Mouse (Mus musculus) hindbrain, embryonic 13.5 days (tissue): Measurements from ENCODE around the gene Hlx. TPM values are rescaled to one million over a fixed set of nuclear protein-coding genes. Genes with fewer than 3 reads are reported as not detected.

ENCODE experiments used
- ATAC-seq: fragments of 200-750 bp; cut with Nextera tagmentation; 2 replicates; pipeline ENCODE4 v1.8.0; 2017; ENCODE audit warnings: moderate TSS enrichment; ENCODE audit not compliant: low FRiP score
- H3K27ac ChIP-seq: fragments of 300-500 bp; sonication (generic); 2 replicates; pipeline ENCODE4 v1.5.1; 2015; ENCODE audit warnings: inconsistent platforms, mild to moderate bottlenecking, moderate library complexity
- H3K27me3 ChIP-seq: fragments of 300-500 bp; sonication (generic); 2 replicates; pipeline ENCODE4 v1.6.1; 2015; ENCODE audit warnings: mild to moderate bottlenecking, inconsistent platforms
- H3K36me3 ChIP-seq: fragments of 300-500 bp; sonication (generic); 2 replicates; pipeline ENCODE4 v1.6.1; 2015; ENCODE audit warnings: mild to moderate bottlenecking, inconsistent platforms
- H3K4me1 ChIP-seq: fragments of 300-500 bp; sonication (generic); replicated peaks from 2 replicates; pipeline ENCODE4 v1.6.1; 2015; ENCODE audit warnings: inconsistent platforms
- H3K4me2 ChIP-seq: fragments of 300-500 bp; sonication (generic); 2 replicates; pipeline ENCODE4 v1.6.1; 2015; ENCODE audit warnings: inconsistent platforms, mild to moderate bottlenecking, moderate library complexity
- H3K4me3 ChIP-seq: fragments of 300-500 bp; sonication (generic); 2 replicates; pipeline ENCODE4 v1.5.1; 2015; ENCODE audit warnings: mild to moderate bottlenecking, inconsistent platforms
- H3K9ac ChIP-seq: fragments of 300-500 bp; sonication (generic); 2 replicates; pipeline ENCODE4 v1.6.1; 2015; ENCODE audit warnings: mild to moderate bottlenecking, inconsistent platforms
- H3K9me3 ChIP-seq: fragments of 300-500 bp; sonication (generic); 2 replicates; pipeline ENCODE4 v1.6.1; 2016; ENCODE audit warnings: inconsistent platforms
- WGBS: fragments of 180-500 bp; shearing (Covaris S2); methylation state at CpG from one replicate; pipeline ENCODE4 v1.1.7; 2015; 5-methylcytosine and 5-hydroxymethylcytosine counted together
- polyA plus RNA-seq: library from polyadenylated mRNA; unstranded; fragments of >200 nt; fragmentation: Nextera tagmentation; extraction: Ambion mirVana; gene quantifications from 2 replicates; pipeline ENCODE4 v1.2.1, GENCODE M21; 2015

Gene Hlx
- polyA plus RNA-seq, 1 experiment from 2014 or later: 2.9 TPM

DNA sequence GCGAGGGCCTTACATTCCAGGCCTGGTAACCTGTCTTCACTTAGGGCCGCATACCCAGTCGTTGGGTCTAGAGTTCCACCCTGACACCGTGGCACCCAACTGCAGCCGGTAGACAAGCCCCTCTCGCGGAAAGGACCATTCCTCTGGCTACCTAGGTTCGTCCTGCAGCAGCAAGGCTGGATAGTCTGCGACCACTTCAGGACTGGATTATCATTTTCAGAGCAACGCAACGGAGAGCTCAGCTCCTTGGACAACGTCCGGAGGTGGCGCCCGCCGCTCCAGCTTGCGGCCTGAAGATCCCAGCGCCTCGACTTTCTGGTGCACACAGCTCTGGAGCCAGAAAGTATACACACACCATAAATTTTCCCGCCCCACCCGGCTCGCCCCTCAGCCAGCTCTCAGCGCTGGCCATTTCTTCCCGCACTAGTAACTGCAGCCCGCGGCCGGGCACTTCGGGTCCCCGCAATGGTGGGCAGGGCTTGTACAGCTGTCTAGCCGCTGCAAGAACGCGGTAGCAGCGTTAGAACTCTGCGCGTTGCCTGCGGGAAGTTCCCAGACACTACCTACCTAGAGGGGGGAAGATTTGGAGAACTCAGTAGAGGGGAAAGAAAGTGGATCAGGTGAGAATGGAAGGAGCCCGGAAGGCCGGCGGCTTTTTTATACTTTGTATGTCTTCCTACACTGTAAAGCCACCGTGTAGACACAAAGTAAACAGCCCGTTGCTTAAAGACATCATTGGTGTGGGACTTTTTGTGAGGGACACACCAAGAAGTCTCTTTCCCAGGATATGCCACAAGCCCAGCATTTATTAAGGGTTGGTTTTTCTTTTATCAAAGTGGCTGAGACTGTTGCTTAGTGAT lies 13.9 kb downstream of the Hlx start:
- no peaks in the 10 kb centered on the region for H3K9me3 ChIP-seq
- no peak overlapping the region for H3K4me2 ChIP-seq
- H3K4me1 ChIP-seq: no peaks in the 10 kb centered on the region
- no peaks in the 10 kb centered on the region for H3K36me3 ChIP-seq
- H3K27me3 ChIP-seq: peaks cover 100% of the 10 kb centered on the region
- H3K9ac ChIP-seq: no peak overlapping the region
- no peak overlapping the region for H3K27ac ChIP-seq
- under 1% methylated on average over 41 of the region's 41 CpGs for WGBS
- ATAC-seq: no peak
- H3K4me3 ChIP-seq: peak overlapping the region; percentile 2; the same call in 1 of the 2 replicates

DNA sequence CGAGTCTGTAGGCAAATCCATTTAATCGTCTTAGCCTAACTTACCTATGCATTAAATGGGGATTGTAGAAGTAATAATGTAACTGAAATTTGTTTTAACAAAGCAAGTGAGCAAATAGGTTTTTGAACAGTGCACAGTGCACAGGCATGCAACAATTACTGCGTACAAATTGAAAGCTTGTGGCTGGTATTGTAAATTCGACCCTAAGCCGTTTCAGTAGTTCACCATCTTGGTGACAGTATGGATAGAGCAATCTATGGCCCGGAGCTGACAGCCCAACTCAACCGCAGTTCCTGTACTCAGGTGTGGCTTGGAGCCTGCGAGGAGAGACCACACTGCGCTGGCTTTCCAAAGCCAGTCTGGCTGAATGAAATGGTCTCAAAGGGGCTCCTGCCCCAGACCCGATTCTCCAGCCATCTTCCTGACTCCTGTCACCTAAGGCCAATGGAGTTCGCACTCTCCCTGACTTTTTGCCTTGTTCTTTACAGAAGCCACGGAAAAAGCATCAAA lies 14.7 kb downstream of the Hlx start:
- H3K36me3 ChIP-seq: no peaks in the 10 kb centered on the region
- H3K4me3 ChIP-seq: no peak overlapping the region
- H3K4me2 ChIP-seq: no peak overlapping the region
- no peak for ATAC-seq
- under 1% methylated on average over 12 of the region's 12 CpGs for WGBS
- H3K9me3 ChIP-seq: no peaks in the 10 kb centered on the region
- no peaks in the 10 kb centered on the region for H3K4me1 ChIP-seq
- no peak overlapping the region for H3K9ac ChIP-seq
- H3K27me3 ChIP-seq: peaks cover 100% of the 10 kb centered on the region
- H3K27ac ChIP-seq: no peak overlapping the region

DNA sequence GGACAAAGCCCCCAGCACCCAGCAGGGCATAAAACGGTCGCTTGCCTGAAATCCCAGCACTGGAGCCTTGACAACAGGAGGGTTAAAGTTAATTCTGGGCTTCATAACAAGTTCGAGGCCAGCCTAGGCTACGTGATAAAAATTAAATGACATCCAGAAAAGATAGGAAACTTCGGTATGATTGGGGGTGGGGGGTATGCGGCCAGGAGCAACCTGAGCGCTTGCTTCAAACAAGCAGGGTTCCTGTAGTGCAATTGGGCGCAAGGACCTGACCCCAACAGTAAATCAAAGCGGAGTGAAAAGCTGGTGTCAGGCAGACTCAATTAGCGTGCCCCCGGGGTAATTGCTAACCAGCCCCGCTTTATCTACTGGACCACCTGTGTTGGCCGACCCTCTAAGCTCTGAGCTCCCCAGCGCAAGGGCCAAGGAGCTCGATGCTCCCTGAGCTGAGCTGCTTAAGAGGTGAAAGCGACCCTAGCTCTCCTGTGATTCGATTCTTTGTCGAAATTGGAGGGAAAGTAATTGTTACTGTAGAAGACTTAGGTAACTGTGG lies 15.3 kb downstream of the Hlx start:
- WGBS: under 1% methylated on average over 18 of the region's 18 CpGs
- no peak overlapping the region for H3K27ac ChIP-seq
- no peaks in the 10 kb centered on the region for H3K36me3 ChIP-seq
- H3K4me3 ChIP-seq: no peak overlapping the region
- no peaks in the 10 kb centered on the region for H3K9me3 ChIP-seq
- H3K9ac ChIP-seq: no peak overlapping the region
- no peak for ATAC-seq
- peaks cover 100% of the 10 kb centered on the region for H3K27me3 ChIP-seq
- no peaks in the 10 kb centered on the region for H3K4me1 ChIP-seq
- H3K4me2 ChIP-seq: no peak overlapping the region

DNA sequence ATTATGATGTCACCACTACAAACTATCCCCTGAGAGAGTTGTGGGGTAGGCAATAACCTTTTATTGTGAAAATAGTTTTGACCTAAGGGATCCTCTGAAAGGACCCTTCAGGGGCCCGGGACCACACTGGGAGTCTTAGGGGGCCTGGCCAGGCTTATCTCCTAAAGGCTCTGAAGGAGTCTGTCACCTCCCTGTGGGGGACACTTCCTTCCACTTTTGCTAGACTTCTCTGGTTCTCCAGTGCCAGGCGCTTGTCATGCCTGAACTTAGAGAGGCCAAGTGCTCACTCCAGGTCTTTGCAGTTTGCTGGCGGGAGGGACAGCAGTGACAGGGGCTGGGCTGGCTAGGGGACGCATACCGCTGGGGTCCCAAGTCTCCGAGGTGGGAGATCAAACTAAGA lies 16.3 kb downstream of the Hlx start:
- H3K4me2 ChIP-seq: no peak overlapping the region
- no peaks in the 10 kb centered on the region for H3K36me3 ChIP-seq
- 3% methylated on average over 6 of the region's 6 CpGs for WGBS
- no peak overlapping the region for H3K27ac ChIP-seq
- no peaks in the 10 kb centered on the region for H3K9me3 ChIP-seq
- H3K4me1 ChIP-seq: no peaks in the 10 kb centered on the region
- ATAC-seq: no peak
- H3K9ac ChIP-seq: no peak overlapping the region
- peaks cover 96% of the 10 kb centered on the region for H3K27me3 ChIP-seq
- no peak overlapping the region for H3K4me3 ChIP-seq

DNA sequence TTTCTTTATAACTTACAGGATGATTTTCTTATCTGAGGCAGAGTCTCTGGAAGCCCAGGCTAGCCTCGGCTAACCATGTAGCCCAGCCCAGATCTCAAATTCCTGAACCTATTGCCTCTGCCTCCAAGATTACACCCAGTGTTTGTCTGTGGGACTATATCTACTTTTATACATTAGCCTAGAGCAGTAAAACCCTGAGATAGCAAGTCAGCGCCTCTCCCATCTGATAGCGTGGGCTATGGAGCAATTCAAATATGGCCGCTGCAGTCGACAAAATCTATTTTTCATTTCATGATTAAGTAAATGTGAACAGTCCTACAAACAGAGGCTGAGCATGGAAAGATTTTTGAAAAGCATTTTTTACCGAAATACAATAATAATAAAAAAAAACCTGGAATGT lies 16.7 kb downstream of the Hlx start:
- H3K4me3 ChIP-seq: no peak overlapping the region
- ATAC-seq: no peak
- no peaks in the 10 kb centered on the region for H3K4me1 ChIP-seq

DNA sequence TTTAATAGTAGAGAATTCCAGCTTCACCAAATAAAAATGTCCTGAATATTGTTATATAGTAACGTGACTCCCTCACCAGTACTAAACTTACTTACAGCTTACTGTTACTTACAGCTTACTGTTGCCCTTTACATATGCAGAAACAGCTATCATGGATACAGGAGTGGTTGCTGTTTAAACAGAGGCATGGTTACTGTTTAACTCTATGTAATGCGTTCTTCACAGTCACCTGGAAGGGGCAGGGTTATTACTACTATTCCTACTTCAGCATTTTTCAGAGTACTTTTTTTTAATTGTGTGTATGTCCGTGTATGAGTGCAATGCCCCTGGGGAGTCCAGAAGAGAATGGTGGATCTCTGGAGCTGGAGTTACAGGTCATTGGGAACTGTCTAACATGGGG lies 17.9 kb downstream of the Hlx start:
- H3K4me1 ChIP-seq: no peaks in the 10 kb centered on the region
- WGBS: 19% methylated on average over 3 of the region's 3 CpGs
- H3K9me3 ChIP-seq: no peaks in the 10 kb centered on the region
- no peak overlapping the region for H3K27ac ChIP-seq
- no peak for ATAC-seq
- no peak overlapping the region for H3K4me2 ChIP-seq
- H3K9ac ChIP-seq: no peak overlapping the region
- peaks cover 83% of the 10 kb centered on the region for H3K27me3 ChIP-seq
- H3K36me3 ChIP-seq: no peaks in the 10 kb centered on the region
- no peak overlapping the region for H3K4me3 ChIP-seq

More for the DNA sequence above, 16.7 kb downstream of the Hlx start:
- Histone ChIP-seq H3K36me3 (no peaks in the 10 kb centered on the region), H3K9me3 (no peaks in the 10 kb centered on the region), H3K27me3 (peaks cover 91% of the 10 kb centered on the region), H3K27ac (no peak overlapping the region), H3K4me2 (no peak overlapping the region), H3K9ac (no peak overlapping the region)
- WGBS: 30% methylated on average over 6 of the region's 6 CpGs

DNA sequence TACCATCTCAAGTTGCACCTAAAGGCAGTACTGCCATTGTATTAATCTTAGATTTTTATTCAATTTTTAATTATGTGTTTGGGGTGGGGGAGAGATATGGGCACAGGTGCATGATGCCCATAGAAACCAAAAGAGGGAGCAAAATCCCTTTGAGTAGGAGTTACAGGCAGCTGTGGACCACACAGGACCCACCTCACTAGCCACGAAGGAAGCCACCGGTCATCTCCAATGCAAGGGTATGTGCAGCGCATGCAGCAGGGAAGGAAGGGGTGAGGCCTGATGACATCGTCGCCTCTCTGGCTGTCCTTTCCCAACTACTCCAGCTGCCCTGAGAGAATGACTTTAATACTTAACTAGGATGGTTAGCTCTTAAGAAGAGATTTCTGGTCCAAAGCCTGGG lies 18.7 kb downstream of the Hlx start:
- WGBS: 61% methylated on average over 5 of the region's 5 CpGs
- peaks cover 80% of the 10 kb centered on the region for H3K27me3 ChIP-seq
- H3K4me1 ChIP-seq: peaks cover 2% of the 10 kb centered on the region; the same call in 1 of the 2 replicates
- no peak overlapping the region for H3K9ac ChIP-seq
- H3K27ac ChIP-seq: no peak overlapping the region
- ATAC-seq: no peak
- H3K36me3 ChIP-seq: no peaks in the 10 kb centered on the region
- H3K9me3 ChIP-seq: no peaks in the 10 kb centered on the region
- no peak overlapping the region for H3K4me2 ChIP-seq
- no peak overlapping the region for H3K4me3 ChIP-seq

DNA sequence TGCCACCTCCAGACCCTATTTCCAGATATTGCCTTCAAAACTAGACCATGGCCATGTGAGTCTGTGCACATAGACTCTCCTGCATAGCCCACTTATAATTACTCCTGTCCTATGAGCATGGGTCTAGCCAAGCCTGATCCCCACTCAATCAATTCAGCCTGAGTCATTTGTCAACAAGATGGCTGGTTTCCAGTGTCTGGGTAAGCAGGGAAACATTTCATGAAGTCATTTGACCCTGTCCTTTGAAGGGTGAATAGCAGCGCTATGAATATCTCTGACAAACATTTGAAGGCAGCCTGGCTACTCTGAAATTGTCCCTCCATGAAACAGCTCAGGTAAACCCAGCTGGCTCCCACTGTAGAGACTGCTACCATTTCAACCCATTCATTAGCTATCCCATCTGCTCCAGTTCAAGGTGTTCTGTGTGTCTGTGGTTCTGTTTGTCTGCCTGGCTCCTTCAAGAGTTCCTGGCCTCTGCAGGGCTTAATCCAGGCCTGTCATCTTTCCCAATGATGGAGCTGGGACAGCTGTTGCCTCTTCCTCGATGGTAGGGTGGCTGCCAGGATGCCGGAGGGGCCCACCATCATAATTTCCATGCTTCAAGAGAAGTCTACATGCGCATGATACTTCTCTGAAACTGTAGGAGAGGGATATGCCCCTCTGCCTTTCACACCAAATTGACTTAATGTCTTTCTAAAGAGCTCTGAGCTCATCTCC lies 24.7 kb downstream of the Hlx start:
- Histone ChIP-seq H3K9ac (no peak overlapping the region), H3K9me3 (no peaks in the 10 kb centered on the region), H3K4me2 (no peak overlapping the region), H3K27ac (no peak overlapping the region), H3K4me1 (peaks cover 8% of the 10 kb centered on the region; the same call in 1 of the 2 replicates), H3K27me3 (peaks cover 23% of the 10 kb centered on the region), H3K36me3 (no peaks in the 10 kb centered on the region), H3K4me3 (no peak overlapping the region)
- no peak for ATAC-seq
- 78% methylated on average over 4 of the region's 4 CpGs for WGBS

DNA sequence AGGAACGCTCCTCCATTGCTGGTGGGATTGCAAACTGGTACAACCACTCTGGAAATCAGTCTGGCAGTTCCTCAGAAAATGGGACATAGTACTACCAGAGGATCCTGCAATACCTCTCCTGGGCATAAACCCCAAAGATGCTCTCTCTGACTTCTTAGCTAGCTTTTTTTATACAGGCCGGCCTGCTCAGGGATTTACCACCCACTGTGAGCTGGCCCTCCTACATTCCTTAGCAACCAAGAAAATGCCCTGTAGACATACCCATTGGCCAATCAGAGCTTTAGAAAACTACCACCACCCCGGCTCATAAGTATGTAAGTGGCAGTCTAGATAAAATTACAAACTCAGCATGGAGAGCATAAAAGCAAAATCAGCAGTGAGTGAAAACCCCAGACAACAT lies 27.5 kb downstream of the Hlx start:
- WGBS: 45% methylated on average over 3 of the region's 3 CpGs
- peaks cover 12% of the 10 kb centered on the region; the same call in 1 of the 2 replicates for H3K27me3 ChIP-seq
- no peak overlapping the region for H3K4me3 ChIP-seq
- no peaks in the 10 kb centered on the region for H3K36me3 ChIP-seq
- H3K4me1 ChIP-seq: peaks cover 8% of the 10 kb centered on the region; the same call in 1 of the 2 replicates
- H3K9me3 ChIP-seq: no peaks in the 10 kb centered on the region
- no peak overlapping the region for H3K4me2 ChIP-seq
- ATAC-seq: no peak
- H3K9ac ChIP-seq: no peak overlapping the region
- no peak overlapping the region for H3K27ac ChIP-seq

DNA sequence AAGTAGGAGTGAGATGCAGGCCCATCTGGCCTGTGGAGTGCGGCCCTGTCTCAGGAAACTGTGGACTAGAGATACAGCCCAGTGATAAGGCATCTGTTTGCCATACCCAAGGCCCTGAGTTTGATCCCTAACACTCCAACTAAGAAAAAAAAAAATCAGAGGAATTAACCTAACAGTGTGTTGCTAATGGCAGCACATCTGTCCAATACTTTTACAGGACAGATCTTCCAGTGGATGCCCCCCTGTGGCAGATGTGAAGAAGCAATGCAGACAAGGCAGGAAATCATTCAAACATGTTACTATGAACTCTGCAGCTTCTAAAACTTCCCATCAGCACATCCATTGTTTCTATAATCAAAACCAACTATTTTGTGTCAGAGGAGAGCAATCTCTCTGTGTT lies 33.1 kb downstream of the Hlx start:
- Histone ChIP-seq H3K27ac (no peak overlapping the region), H3K9ac (no peak overlapping the region), H3K36me3 (no peaks in the 10 kb centered on the region), H3K4me2 (no peak overlapping the region), H3K9me3 (no peaks in the 10 kb centered on the region), H3K4me1 (no peaks in the 10 kb centered on the region), H3K4me3 (no peak overlapping the region), H3K27me3 (no peaks in the 10 kb centered on the region)
- ATAC-seq: no peak
- 98% methylated on average over 1 of the region's 1 CpGs for WGBS

DNA sequence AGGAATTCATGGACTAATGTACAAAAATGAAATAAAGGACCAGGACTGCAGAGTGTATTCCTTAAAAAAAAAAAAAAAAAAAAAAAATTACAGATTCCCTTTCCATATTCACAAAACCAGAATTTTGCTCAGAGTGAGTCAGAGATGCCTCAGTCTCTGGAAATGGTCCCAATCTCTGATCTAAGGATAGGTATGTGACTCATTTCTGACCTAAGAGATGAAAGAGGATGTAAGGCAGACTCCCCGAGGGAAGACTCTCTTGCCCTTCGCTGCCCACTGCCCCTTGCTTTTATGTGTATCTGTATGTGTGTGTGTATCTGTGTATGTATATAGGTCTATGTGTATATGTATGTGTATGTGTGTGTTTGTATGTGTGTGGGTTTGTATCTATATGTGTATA lies 37.0 kb downstream of the Hlx start:
- no peak for ATAC-seq
- no peaks in the 10 kb centered on the region for H3K9me3 ChIP-seq
- 79% methylated on average over 2 of the region's 2 CpGs for WGBS
- peaks cover 6% of the 10 kb centered on the region for H3K4me1 ChIP-seq
- H3K36me3 ChIP-seq: no peaks in the 10 kb centered on the region
- H3K27me3 ChIP-seq: no peaks in the 10 kb centered on the region
- no peak overlapping the region for H3K9ac ChIP-seq
- no peak overlapping the region for H3K4me3 ChIP-seq
- H3K4me2 ChIP-seq: no peak overlapping the region
- no peak overlapping the region for H3K27ac ChIP-seq

DNA sequence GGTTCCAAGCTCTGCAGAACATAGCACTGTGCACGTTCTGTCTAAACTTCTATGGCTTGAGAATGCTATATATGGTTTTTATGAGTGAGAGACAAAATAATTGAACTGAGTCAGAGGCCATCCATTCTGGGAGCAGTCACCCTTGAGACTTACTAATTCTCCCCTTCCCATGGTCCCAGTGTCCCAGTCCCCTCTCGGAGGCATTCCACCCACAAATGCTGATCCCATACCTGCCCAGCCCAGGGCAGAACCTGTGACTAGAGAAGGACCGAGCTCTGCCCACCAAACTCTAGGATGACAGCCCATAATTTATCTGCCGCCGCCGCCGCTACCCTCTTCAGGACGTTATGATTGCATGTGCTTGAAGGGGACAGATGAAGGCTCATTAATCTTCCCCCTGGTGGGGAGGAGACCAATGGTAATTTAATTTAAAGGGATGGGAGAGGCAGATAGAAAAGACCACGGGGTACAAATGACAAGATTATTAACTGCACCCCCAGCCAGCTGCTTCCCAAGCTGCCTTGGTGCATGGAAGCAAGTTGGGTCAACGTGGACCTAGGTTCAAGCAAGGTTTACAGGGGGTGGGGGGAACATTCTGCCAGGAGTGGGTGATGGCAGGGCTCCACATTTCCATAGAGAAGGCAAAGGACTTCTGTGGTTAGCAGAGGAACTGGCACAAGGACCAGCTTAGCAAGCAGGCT lies 40.1 kb downstream of the Hlx start:
- H3K36me3 ChIP-seq: no peaks in the 10 kb centered on the region
- 37% methylated on average over 10 of the region's 10 CpGs for WGBS
- no peak overlapping the region for H3K4me3 ChIP-seq
- no peaks in the 10 kb centered on the region for H3K9me3 ChIP-seq
- no peak overlapping the region for H3K27ac ChIP-seq
- no peak overlapping the region for H3K4me2 ChIP-seq
- H3K27me3 ChIP-seq: no peaks in the 10 kb centered on the region
- peaks cover 10% of the 10 kb centered on the region for H3K4me1 ChIP-seq
- ATAC-seq: peak; percentile 39; the same call in 1 of the 2 replicates
- no peak overlapping the region for H3K9ac ChIP-seq
